Mouse (Mus musculus) testis, adult 2 months (tissue): ENCODE results near the gene Epas1. TPM values are rescaled to one million over a fixed set of nuclear protein-coding genes. Genes with fewer than 3 reads are reported as not detected.

Source experiments
- H3K27ac ChIP-seq: fragments of 200-500 bp; 2 replicates; pipeline ENCODE4 v1.5.1; 2012; ENCODE audit warnings: low read depth, low read length; ENCODE audit not compliant: control insufficient read depth, insufficient read depth
- H3K27me3 ChIP-seq: fragments of 200-500 bp; 2 replicates; pipeline ENCODE4 v1.6.1; 2012; ENCODE audit warnings: mild to moderate bottlenecking, low read length, moderate library complexity; ENCODE audit not compliant: control insufficient read depth, insufficient read depth
- H3K36me3 ChIP-seq: fragments of 200-500 bp; 2 replicates; pipeline ENCODE4 v1.6.1; 2012; ENCODE audit warnings: mild to moderate bottlenecking, low read length; ENCODE audit not compliant: control insufficient read depth, insufficient read depth
- H3K4me1 ChIP-seq: fragments of 200-500 bp; 2 replicates; pipeline ENCODE4 v1.6.1; 2012; ENCODE audit warnings: low read length; ENCODE audit not compliant: control insufficient read depth, insufficient read depth
- H3K4me3 ChIP-seq: fragments of 200-500 bp; 2 replicates; pipeline ENCODE4 v1.5.1; 2012; ENCODE audit warnings: low read depth, mild to moderate bottlenecking, low read length, moderate library complexity, mixed read lengths; ENCODE audit not compliant: control insufficient read depth
- CTCF ChIP-seq: fragments of 200-500 bp; IDR thresholded peaks from 2 replicates; pipeline ENCODE4 v1.5.1; 2012; ENCODE audit warnings: low read depth, mild to moderate bottlenecking, inconsistent platforms, low read length, moderate library complexity; ENCODE audit not compliant: control insufficient read depth, insufficient read depth, insufficient replicate concordance
- POLR2A ChIP-seq: fragments of 200-500 bp; IDR thresholded peaks from 2 replicates; pipeline ENCODE4 v1.6.1; 2012; ENCODE audit warnings: low read depth, mild to moderate bottlenecking, inconsistent platforms, low read length, moderate library complexity; ENCODE audit not compliant: control insufficient read depth
- polyA plus RNA-seq: library from polyadenylated mRNA; depleted of rRNA; stranded (reverse); fragments of >200 nt; gene quantifications from 2 replicates; pipeline ENCODE4 v1.2.3, GENCODE M21; 2012; rRNA removed

The Epas1 gene
- polyA plus RNA-seq, 1 experiment: 15.9 TPM

DNA sequence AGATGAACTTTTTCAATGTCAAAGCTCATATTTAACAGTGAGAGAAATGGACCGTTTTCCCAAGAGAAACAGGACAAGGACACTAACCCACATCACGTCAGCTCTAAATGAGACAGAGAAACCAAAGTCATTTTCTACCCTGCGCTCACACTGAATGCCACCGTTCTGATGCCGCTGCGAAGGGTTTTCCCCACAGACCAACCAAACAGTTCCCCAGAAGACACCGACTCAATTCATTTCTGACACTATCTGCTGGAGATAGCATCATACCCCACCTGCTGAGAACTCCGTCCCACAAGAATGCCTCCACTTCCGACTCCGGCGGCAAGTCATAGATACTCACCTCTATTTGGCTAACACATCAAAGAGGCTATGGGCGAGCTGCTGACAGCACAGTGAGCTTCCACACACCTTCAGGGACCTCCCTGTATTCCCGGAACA, 99.1 kb downstream of the Epas1 start:
- no peaks in the 10 kb centered on the region for H3K4me1 ChIP-seq
- no peaks in the 10 kb centered on the region for H3K36me3 ChIP-seq
- H3K27ac ChIP-seq: no peak overlapping the region
- no peak overlapping the region for H3K4me3 ChIP-seq
- TF ChIP-seq CTCF: no peak
- TF ChIP-seq POLR2A: no peak
- no peaks in the 10 kb centered on the region for H3K27me3 ChIP-seq

GRCm38 (mm10) chr17:86870586-86870985, 117.1 kb downstream of the Epas1 start:
- Histone ChIP-seq H3K27me3 (no peaks in the 10 kb centered on the region), H3K4me3 (no peak overlapping the region), H3K27ac (no peak overlapping the region), H3K36me3 (no peaks in the 10 kb centered on the region), H3K4me1 (no peaks in the 10 kb centered on the region)
- TF ChIP-seq POLR2A (no peak), CTCF (no peak)

- no peaks in the 10 kb centered on the region for H3K4me1 ChIP-seq
- no peaks in the 10 kb centered on the region for H3K27me3 ChIP-seq
- H3K27ac ChIP-seq: no peak overlapping the region
- H3K36me3 ChIP-seq: no peaks in the 10 kb centered on the region
- TF ChIP-seq POLR2A (no peak), CTCF (no peak)
- no peak overlapping the region for H3K4me3 ChIP-seq
Measured at GRCm38 (mm10) chr17:86872643-86873042, 119.1 kb downstream of the Epas1 start.

DNA sequence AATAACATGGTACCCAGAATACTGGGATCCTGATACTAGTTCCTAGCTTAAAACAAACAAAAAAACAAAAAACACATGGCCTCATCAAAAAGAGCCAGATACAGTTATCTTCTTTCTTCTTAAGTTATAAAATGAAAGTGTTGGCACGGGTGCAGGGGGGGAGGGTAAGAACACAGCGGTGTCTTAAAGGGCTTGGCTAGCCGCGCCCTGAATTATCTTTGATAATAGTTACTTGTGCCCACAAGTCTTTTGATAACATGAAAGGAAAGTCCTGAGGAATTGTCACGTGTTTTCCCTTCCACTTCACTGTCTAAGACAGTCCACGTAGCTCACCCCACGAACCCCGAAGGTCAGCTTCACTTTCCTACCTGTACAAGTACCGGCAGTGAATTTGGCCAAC, 123.4 kb downstream of the Epas1 start:
- TF ChIP-seq CTCF (no peak), POLR2A (no peak)
- Histone ChIP-seq H3K4me1 (no peaks in the 10 kb centered on the region), H3K36me3 (no peaks in the 10 kb centered on the region), H3K4me3 (no peak overlapping the region), H3K27me3 (no peaks in the 10 kb centered on the region), H3K27ac (no peak overlapping the region)

GRCm38 (mm10) chr17:86877747-86878146, 124.2 kb downstream of the Epas1 start:
- TF ChIP-seq CTCF (no peak), POLR2A (no peak)
- H3K27ac ChIP-seq: no peak overlapping the region
- no peak overlapping the region for H3K4me3 ChIP-seq
- no peaks in the 10 kb centered on the region for H3K27me3 ChIP-seq
- no peaks in the 10 kb centered on the region for H3K36me3 ChIP-seq
- H3K4me1 ChIP-seq: no peaks in the 10 kb centered on the region

DNA sequence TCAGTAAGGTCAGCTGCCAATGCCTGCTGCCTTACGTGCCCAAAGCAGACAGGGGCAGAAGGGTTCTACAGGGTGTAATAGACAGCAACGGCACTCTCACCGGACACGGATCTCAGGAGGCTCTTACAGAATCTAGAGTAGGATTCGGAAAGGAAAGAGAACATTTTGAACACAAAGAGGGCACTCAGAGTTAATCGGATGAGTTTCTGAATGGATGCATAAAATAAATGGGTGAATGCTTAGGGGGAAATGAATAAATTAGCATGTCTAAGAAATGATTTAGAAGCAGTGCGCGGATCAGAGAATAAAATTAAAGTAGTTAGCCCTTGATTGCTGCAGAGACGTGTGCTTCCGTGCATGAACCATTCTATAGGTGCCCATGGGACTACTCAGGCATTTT, 126.6 kb downstream of the Epas1 start:
- no peaks in the 10 kb centered on the region for H3K4me1 ChIP-seq
- H3K4me3 ChIP-seq: no peak overlapping the region
- no peak for TF ChIP-seq POLR2A
- H3K36me3 ChIP-seq: no peaks in the 10 kb centered on the region
- H3K27ac ChIP-seq: no peak overlapping the region
- H3K27me3 ChIP-seq: no peaks in the 10 kb centered on the region

DNA sequence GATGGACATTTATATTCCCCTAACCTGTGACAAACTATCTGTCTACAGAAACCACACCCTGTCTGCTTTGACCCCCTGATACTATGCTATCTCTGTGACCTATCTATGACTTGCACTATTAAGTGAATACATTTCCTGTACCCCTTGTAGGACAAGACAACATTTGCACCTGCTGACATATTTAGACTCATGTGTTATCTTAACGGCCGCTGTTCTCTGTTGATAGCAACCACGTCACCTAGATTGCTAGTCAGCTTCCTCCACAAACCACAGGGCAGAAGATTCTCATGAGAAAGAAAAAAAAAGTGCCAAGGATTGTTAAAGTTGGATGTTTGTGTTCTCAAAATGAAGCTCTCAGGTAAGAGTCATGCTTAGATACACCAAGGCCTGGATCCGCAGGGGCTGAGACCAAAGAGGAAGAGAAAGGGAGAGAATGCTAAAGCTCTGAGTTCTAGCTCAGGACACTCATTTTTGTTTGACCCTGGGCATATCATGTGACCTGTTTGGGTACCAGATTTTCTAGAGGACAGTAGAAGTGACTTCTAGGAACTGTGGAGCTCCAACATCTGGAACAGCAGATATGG, 127.1 kb downstream of the Epas1 start:
- H3K27me3 ChIP-seq: no peaks in the 10 kb centered on the region

More for the DNA sequence above, 127.1 kb downstream of the Epas1 start:
- TF ChIP-seq POLR2A (no peak), CTCF (no peak)
- Histone ChIP-seq H3K4me3 (no peak overlapping the region), H3K27ac (no peak overlapping the region), H3K36me3 (no peaks in the 10 kb centered on the region), H3K4me1 (no peaks in the 10 kb centered on the region)

Other genes with a start within 250 kb of the Epas1 start
- gene Gm10309, start 248.5 kb upstream of the Epas1 start, polyA plus RNA-seq: 5.3 and 5.4 TPM in 2 replicates
- gene Tmem247, start 163.6 kb downstream of the Epas1 start, polyA plus RNA-seq: 1,060 and 1,176 TPM in 2 replicates
- 175 and 178 TPM in 2 replicates for gene Atp6v1e2, start 194.2 kb downstream of the Epas1 start, polyA plus RNA-seq
- 1.1 and 2.4 TPM in 2 replicates for gene Rhoq, start 209.4 kb downstream of the Epas1 start, polyA plus RNA-seq